Mouse (Mus musculus): ENCODE measurements at regions not wholly inside any gene's neighbourhood (a gene's known extent, or its start where the extent isn't known, plus 50 kb on each side); places are given as distances from the start of the nearest gene placed in this dataset.
A peak's percentile ranks its signal among the peaks of the same experiment; 100 is the strongest.

DNA sequence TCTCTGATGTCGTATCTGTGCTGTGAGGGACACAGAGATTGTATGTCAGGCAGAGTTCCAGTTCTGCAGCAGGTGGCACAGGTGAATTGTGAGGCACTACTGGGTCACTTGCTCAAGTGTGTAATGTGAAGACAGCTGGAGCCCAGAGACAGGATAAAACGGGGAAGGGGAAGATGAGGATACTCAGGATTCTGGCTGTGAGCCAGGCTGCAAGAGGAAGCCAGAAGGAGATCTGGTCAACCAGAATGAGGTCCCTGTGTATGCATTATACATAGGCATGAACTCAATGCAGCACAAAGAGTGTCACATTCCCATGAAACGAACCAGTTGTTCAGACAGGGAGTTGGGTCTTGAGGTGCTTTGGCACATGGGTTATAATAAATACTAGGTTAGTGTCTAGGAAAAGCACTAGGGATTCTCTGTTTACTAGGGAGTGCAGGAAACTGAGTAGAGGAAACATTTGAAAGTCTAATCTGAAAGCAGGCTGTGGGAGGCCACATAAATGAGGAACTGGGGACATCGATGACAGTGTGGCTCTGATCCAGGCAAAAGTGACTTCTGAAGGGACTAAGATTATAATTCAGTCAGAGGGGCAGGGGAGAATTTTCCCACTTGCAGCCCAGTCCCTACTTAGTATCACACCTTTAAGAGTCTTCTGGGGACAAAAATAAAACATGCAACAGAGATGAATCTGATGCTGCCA, 109.9 kb upstream of the Rxfp2 start:
- no peak for DNase-seq (ENCODE audit: low spot score)

DNA sequence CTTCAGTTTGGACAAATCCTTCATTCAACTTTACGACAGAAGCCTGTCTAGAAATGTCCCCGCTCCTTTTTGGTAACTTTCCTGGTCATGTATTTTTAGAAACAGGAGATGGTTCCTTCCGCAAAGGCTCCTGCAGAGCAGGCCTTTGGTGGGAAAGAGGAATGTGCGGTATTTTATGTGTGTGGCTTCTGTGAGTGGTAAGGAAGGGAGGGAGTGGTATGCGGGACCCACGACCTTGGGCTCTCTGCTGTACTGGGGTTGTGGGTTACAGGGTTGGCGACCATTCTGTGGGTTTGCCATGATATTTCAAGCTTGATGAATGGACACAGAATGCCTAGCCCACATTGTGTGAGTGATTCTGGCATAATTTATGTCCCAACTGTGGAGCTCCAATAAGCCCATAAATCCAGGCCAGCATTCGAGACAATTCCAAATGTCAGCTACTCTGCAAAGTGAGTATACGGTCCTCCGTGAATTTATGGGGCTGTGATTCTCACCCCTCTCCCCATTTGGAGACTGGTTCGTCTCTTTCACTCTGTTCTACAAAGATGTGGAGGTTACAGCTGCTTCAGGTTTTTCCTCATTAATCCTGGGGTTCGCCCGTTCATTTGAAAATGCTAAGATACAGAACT, 109.3 kb upstream of the Rxfp2 start:
- peak; percentile 40 for DNase-seq (ENCODE audit: low spot score)

DNA sequence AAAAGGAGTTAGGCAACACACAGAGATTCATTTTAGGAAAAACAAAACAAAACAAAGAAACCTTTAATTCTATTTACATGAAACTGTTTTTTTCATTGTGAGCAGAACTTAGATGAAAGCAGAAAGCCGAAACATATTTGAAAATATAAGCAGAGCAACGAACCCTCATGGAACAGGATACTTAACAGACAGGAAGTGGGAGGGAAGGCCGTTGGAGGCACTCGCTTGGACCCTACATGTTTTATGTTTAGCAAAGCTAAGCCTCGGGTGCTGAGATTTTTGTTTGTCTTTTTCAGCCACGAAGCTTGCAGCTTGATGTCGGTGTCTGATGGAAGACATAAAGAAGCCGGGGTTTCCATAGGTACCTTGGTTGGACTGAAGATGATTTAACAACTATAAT, 108.5 kb upstream of the Rxfp2 start:
- DNase-seq (ENCODE audit: low spot score), result peak; percentile 20

DNA sequence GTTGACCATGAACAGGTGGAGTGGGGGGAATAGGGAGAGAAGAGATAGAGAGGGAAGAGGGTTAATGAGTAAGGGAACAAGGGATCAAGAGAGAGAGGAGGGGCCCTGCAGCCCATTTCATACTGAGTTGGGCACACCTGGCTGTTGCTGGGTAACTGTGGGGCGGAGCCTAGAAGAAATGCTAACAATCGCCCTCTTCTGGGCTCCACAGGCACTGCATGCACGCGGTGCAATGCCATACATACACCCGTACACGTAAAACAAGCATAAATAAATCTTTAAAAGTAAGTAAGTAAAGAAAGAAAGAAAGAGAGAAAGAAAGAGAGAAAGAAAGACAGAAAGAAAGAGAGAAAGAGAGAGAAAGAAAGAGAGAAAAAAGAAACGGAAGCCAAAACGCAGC, 106.5 kb upstream of the Rxfp2 start:
- no peak for DNase-seq (ENCODE audit: low spot score)

DNA sequence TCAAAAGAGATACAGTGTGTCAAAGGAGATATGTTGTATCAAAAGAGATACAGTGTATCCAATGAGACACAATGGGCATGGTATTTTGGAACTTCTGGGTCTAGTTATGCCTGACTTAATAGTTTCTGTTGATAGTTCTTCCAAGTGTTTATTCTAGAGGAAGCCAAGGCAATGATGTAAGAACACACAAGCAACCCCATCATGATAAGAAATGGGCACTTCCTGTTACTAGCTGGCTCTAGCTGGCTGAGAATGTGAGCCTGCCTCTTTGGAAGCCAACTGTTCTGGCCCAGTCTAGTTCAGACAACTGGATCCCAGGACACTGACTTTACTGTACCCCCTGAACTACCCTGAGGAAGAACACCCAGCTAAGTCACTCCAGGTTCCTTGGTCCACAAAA, 102.7 kb upstream of the Rxfp2 start:
- DNase-seq (ENCODE audit: low spot score), result no peak

DNA sequence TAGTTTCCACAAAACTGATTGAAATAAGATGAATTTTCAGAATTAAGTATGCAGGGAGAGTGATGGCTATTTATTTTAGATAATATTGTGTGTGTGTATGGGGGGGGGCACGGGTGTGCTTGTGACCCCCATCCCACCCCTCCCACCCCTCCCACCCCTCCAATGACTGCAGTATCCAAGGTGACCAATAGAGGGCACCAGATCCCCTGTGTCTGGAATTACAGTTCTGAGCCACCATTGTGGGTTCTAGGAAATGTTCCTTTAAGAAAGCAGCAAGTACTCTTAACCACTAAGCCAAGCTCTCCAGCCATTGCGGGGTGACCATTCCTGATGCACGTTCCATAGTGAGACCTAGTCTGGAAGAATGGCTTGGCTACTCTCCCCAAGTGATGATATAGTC, 101.1 kb upstream of the Rxfp2 start:
- peak; percentile 35 for DNase-seq (ENCODE audit: low spot score)

DNA sequence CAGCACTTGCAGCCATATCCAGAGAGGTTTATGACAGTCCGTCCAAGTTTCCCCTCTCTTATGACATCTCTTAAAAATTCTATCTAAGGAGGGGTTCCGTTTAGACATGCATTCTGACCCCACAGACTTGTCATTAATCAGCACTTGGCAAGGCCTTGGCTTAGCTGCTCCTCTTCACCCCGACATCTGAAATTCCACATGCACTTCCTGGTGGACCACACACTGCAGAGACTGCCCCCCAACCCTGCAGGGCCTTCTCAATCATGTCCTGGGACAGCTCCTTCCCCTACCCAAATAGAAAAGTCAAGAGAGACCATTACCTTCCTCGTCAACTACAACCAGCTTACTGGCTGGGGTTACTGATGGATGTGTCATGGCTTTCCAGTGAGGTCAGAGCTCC, 99.4 kb upstream of the Rxfp2 start:
- no peak for DNase-seq (ENCODE audit: low spot score)

DNA sequence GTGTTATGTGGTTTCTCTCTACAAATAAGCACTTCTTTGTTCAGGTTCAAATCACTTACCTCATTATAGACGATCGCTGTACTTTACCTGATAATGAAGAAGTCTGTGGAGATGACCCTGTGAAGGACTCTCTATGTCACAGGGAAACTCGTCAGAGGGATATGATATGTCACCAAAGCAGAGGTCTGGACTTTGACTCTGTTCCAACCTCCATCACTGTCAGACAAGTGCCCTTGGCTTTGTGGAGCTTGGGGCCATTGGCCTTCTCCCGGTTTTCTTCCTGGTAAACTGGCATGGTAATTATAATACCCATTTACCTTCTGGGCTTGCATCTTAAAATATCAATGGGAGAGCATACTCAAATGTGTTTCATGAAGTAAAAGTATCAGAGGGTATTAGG, 98.1 kb upstream of the Rxfp2 start:
- no peak for DNase-seq (ENCODE audit: low spot score)

DNA sequence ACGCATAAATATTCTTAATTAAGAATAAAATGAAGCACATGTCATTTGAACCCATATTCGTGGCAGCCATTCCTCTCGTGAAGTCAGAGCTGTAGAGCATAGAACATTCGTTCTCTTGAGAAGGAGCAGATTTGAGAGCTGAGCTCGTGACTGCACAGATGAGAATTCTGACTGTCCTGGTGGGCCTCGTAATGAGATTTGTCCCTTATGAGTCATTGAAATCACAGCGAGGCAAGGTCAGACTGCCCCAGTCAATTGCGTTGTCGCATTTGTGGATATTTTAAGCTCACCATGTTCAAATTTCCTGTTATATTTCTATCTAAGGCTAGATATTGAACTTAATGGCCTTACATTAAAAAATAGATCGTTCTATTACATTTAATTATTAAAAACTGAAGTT, 94.0 kb upstream of the Rxfp2 start:
- DNase-seq (ENCODE audit: low spot score), result no peak

DNA sequence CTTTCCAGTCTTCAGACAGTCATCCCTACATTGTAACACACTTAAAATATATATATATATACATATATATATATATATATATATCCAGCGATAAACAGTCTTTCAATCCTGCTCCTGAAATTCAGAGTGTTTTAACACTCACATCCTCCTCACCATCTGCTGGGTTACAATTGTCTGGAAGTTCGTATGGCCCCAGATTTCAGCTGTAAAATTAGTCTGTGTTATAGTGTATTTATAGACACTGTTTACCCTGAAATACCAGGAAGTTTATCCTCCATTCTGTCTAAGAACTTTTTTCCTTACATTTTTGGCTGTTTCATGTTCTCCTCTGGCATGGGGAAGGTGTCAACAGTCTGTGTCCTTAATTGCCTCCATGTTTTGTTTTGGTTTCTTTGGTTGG, 91.7 kb upstream of the Rxfp2 start:
- DNase-seq (ENCODE audit: low spot score), result no peak

DNA sequence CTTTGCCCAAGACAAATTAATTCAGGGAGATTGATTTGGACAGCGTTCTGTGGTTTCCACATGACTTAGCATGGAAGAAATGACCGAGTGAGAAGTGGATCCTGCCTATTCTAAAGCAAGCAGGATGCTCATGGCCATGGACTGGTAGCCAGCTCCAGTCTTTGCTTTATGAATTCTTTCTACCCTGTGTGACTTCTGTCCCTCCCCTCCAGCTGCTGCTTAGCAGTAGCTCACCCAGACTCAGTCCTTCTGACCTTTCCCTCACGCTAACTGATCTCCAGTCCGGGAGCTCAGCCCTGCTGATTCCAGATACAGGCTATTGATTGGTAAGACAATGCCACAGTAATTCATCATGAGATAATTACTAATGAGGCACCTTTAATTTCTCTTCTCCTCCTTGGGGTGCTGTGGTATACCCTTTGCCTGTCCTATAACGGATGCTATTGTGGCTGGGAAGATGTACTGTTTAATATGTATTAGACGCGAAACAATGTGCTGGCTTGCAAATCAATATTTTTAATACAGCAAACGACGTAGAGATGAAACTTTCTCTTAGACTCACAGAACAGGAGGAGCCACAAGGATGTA, 86.8 kb upstream of the Rxfp2 start:
- DNase-seq (ENCODE audit: low spot score), result peak; percentile 32

DNA sequence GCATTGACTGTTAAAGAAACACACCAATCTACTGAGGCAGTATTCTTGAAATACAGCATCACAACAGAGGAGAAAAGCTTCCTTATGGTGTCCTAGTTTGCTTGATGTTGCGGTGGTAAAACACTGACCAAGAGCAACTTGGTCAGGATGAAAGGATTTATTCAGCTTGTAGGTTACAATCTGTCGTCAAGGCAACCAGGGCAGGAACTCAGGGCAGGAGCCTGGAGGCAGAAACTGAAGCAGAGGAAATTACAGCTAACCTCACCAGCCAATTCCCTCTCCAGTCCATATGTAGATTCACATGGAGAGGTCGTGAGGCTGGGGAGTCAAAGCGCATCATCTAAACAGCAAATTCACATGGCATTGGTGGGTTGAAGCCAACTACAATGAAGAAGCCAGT, 86.3 kb upstream of the Rxfp2 start:
- DNase-seq (ENCODE audit: low spot score), result peak; percentile 58

DNA sequence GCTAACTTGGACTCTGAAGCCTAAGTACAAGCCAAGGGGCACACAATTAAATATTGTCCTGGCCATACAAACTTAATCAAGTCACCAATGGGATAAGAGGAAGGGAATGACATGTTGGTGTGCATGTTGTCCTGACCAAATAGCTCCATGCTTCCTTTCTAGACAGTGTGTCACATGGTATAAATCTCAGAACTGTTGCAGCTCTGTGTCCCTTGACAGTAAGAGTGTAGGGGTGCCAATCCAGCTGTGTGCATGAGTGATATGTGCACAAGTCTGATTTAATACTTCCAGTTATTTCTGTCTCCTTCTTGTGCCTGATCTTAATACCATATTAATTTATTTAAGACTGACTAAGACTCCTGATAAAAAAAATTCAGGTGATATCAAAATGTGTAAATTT, 72.8 kb upstream of the Rxfp2 start:
- no peak for DNase-seq (ENCODE audit: low spot score)

DNA sequence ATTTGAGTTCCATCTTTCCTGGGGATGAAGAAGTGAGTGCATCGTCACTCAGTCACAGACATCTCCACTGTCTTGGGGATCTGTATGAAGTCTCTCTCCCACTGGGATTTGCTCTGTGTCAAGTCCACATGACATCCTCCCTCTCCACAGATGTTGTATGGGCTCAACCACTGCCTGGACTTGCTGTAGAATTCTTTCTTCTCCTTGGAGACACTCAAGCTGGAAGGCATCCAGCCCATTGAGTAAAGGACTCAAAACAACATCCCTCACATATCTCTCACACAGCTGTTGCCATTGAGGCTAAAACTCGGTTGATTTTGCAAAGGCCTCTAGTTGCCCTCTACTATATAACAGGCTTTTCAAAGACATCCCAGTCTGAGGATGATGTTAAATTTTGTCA, 71.0 kb upstream of the Rxfp2 start:
- no peak for DNase-seq (ENCODE audit: low spot score)

DNA sequence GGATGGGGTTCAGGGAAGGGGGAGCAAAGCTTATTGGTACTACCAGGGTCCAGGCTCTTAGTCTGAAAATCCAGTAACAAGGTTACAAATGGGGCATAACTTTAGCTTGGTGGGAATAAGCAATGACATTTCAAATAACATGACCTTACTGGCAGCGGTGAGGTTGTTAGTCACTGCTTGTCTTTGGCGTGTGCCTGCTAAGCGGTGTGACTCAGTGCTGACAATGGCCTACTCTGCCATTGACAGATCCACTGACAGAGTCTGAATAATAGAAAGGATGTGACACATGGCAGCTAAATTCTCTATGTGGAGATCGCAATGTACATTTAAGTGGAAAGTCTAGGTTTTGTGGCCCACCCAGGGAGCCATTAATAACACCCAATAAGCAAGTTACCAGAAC, 61.5 kb upstream of the Rxfp2 start:
- no peak for DNase-seq (ENCODE audit: low spot score)

DNA sequence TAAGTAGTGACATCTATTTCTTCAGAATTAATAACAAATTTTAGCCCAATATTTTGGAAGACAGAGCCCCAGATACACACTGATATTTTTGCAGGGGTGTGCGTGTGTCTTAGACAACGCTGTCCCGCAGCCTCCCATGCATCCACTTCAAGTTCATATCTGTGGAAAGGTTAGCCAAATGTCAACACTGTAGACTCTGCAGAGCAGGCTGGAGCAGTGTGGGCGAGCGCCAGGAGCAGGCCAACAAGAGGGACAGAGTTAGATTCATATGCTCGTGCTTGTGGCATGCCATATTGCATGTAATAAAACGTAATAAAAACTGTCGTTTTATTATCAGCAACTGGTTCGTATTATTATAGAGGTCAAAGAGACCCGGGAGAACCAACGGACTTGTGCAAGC, 57.3 kb upstream of the Rxfp2 start:
- no peak for DNase-seq (ENCODE audit: low spot score)

DNA sequence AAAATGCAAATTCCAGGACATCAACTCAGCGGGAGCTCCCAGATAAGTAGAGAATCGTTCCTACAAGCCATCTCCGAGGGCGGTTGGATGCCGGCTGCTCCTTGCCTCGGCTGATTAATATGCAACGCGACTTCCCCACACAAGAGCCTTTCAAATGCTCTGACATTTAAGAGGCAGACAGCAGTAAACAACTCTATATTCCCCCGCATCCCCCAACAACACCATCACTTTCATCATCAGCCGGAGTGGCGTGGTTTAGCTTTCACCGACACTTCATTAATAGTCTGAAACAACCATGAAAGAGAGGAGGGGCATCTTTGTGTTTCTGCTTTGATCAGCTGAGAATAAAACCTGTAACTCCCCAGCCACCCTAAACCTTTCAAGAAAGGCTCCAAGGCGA, 53.7 kb upstream of the Rxfp2 start:
- DNase-seq (ENCODE audit: low spot score), result peak; percentile 13
